Mouse (Mus musculus): ENCODE measurements around the gene Arnt. TPM values are rescaled to one million over a fixed set of nuclear protein-coding genes. Genes with fewer than 3 reads are reported as not detected.

Arnt gene
- 22.7 and 27.0 TPM in 2 replicates for polyA plus RNA-seq (2015; fragmentation: Nextera tagmentation; extraction: Ambion mirVana)

GRCm38 (mm10) chr3:95434136-95434982, at the start of gene Arnt:
TSS of gene Arnt (plus strand) at chr3:95434388.
- peak; percentile 100 for ATAC-seq
- H3K36me3 ChIP-seq (ENCODE audit: insufficient read depth, low read length) = no peaks in the 10 kb centered on the region
- H3K27ac ChIP-seq (ENCODE audit: low read length) = peak within 1 kb of the TSS; percentile 93
- no peak; the same call in 1 of the 2 replicates for TF ChIP-seq EP300 (IDR thresholded peaks at IDR 0.05)
- TF ChIP-seq CTCF (IDR thresholded peaks at IDR 0.05) = no peak
- no peaks in the 10 kb centered on the region; the same call in 1 of the 2 replicates for H3K4me1 ChIP-seq (ENCODE audit: insufficient read depth, low read depth, low read length)
- H3K9ac ChIP-seq (replicated peaks; ENCODE audit: low read depth) = peak within 1 kb of the TSS; percentile 77
- H3K4me3 ChIP-seq (ENCODE audit: low read depth, low read length) = peak within 1 kb of the TSS; percentile 89
- WGBS = under 1% methylated on average over 47 of the region's 47 CpGs
- no peaks in the 10 kb centered on the region for H3K9me3 ChIP-seq (ENCODE audit: low read length)
- peak within 1 kb of the TSS; percentile 74 for H3K4me2 ChIP-seq (replicated peaks; ENCODE audit: low read depth, low read length)
- DNase-seq (ENCODE audit: low spot score) = peak; percentile 99
- no peaks in the 10 kb centered on the region for H3K27me3 ChIP-seq (replicated peaks; ENCODE audit: insufficient read depth, low read length)

DNA sequence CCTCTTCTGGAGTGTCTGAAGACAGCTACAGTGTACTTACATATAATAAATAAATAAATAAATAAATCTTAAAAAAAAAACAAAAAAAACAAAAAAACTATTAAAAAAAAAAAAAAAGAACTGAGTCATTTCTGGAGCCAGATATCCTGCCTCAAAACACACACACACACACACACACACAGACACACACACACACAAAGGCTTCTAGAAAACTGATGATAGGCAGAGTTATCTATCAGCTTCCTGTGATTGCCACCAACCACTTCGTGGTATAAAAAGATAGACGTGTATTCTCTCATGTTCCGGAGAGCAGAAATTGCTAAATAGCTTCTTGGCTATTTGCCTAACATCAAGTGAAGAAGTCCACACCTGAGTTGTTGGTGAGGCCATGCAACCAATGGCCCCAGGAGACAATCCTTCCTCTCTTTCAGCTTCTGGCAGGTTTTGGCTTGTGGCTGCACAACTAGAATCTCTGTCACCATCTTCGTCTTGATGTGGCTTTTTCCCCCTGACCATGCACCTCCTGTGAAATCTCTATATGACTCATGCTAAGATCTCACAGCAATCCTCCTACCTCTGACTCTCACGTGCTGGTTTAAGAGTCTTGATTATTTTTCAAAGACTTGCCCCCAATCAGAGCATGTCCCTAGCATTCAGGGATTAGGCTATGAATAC, 48.6 kb upstream of the Arnt start:
- Histone ChIP-seq H3K4me3 (ENCODE audit: low read depth, low read length) (no peak overlapping the region), H3K4me1 (ENCODE audit: insufficient read depth, low read depth, low read length) (no peaks in the 10 kb centered on the region), H3K9ac (replicated peaks; ENCODE audit: low read depth) (no peak overlapping the region), H3K4me2 (replicated peaks; ENCODE audit: low read depth, low read length) (no peak overlapping the region), H3K36me3 (ENCODE audit: insufficient read depth, low read length) (no peaks in the 10 kb centered on the region), H3K9me3 (ENCODE audit: low read length) (no peaks in the 10 kb centered on the region), H3K27ac (ENCODE audit: low read length) (no peak overlapping the region), H3K27me3 (replicated peaks; ENCODE audit: insufficient read depth, low read length) (no peaks in the 10 kb centered on the region)
- DNase-seq (ENCODE audit: low spot score) (no peak), ATAC-seq (no peak)
- WGBS = 66% methylated on average over 5 of the region's 5 CpGs
- TF ChIP-seq CTCF (IDR thresholded peaks at IDR 0.05) (no peak), EP300 (IDR thresholded peaks at IDR 0.05) (no peak)

- no peak for ATAC-seq
- no peaks in the 10 kb centered on the region for H3K4me1 ChIP-seq (ENCODE audit: insufficient read depth, low read depth, low read length)
- H3K4me2 ChIP-seq (replicated peaks; ENCODE audit: low read depth, low read length) = no peak overlapping the region
- H3K4me3 ChIP-seq (ENCODE audit: low read depth, low read length) = no peak overlapping the region
- H3K9ac ChIP-seq (replicated peaks; ENCODE audit: low read depth) = no peak overlapping the region
- no peaks in the 10 kb centered on the region for H3K9me3 ChIP-seq (ENCODE audit: low read length)
- H3K27me3 ChIP-seq (replicated peaks; ENCODE audit: insufficient read depth, low read length) = no peaks in the 10 kb centered on the region
- no peaks in the 10 kb centered on the region for H3K36me3 ChIP-seq (ENCODE audit: insufficient read depth, low read length)
- DNase-seq (ENCODE audit: low spot score) = peak; percentile 22
- no peak overlapping the region for H3K27ac ChIP-seq (ENCODE audit: low read length)
- WGBS = 80% methylated on average over 4 of the region's 4 CpGs
- TF ChIP-seq CTCF (IDR thresholded peaks at IDR 0.05) = peak; percentile 56
- no peak for TF ChIP-seq EP300 (IDR thresholded peaks at IDR 0.05)
Measured at GRCm38 (mm10) chr3:95394385-95394784, 39.8 kb upstream of the Arnt start.

DNA sequence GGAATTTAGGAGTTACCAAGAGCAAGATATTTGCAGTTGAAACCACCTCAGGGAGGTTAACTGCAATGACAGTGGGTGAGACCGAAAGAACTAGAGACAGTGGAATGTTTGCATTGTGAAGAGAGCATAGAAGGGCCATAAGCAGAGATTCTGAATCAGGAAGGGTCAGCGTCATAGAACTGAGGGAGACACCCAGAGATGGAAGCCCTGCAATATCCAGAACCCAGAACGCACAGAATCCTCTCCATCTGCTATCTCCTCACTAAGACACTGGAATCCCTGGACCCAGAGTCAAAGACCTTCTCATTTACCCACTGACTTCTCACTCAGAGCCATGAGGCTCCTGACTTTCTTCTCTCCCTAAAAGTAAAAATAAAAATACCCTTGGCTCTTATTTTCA, 31.4 kb upstream of the Arnt start, which contains the start of gene 4930558C23Rik:
TSS of gene 4930558C23Rik (minus strand) at position 101 of the 400 bp plus-strand sequence.
- TF ChIP-seq CTCF (IDR thresholded peaks at IDR 0.05) = no peak
- no peak for TF ChIP-seq EP300 (IDR thresholded peaks at IDR 0.05)
- H3K36me3 ChIP-seq (ENCODE audit: insufficient read depth, low read length) = no peaks in the 10 kb centered on the region
- WGBS = 86% methylated on average over 3 of the region's 3 CpGs

DNA sequence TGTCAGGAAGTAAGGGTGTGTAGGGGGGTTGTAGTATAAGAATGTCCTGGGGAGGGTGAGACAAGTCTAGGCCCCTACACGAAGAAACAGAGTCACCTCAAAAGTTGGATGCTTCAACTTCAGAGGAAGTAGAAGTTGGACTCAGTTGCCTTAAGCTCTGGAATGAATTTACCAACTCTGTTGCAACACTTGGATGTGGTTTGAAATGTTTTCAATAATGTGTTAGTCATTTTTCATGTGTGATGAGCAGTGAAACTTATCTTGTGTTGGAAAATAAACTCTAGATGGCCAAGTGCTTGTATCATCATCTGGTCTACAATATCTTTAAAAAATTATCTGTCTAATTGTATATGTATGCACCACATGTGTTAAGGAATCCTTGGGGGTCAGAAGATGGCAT, 26.5 kb upstream of the Arnt start:
- DNase-seq (ENCODE audit: low spot score) = no peak
- H3K4me2 ChIP-seq (replicated peaks; ENCODE audit: low read depth, low read length) = no peak overlapping the region
- ATAC-seq = no peak
- no peaks in the 10 kb centered on the region for H3K36me3 ChIP-seq (ENCODE audit: insufficient read depth, low read length)
- H3K27ac ChIP-seq (ENCODE audit: low read length) = no peak overlapping the region
- TF ChIP-seq EP300 (IDR thresholded peaks at IDR 0.05) (no peak), CTCF (IDR thresholded peaks at IDR 0.05) (no peak)
- no peak overlapping the region for H3K4me3 ChIP-seq (ENCODE audit: low read depth, low read length)
- H3K9me3 ChIP-seq (ENCODE audit: low read length) = no peaks in the 10 kb centered on the region
- no peaks in the 10 kb centered on the region for H3K27me3 ChIP-seq (replicated peaks; ENCODE audit: insufficient read depth, low read length)
- no peaks in the 10 kb centered on the region for H3K4me1 ChIP-seq (ENCODE audit: insufficient read depth, low read depth, low read length)
- H3K9ac ChIP-seq (replicated peaks; ENCODE audit: low read depth) = no peak overlapping the region
- WGBS = 67% methylated on average over 1 of the region's 1 CpGs

More for the DNA sequence above, 31.4 kb upstream of the Arnt start, which contains the start of gene 4930558C23Rik:
- H3K4me2 ChIP-seq (replicated peaks; ENCODE audit: low read depth, low read length) = no peak within 1 kb of the TSS
- no peaks in the 10 kb centered on the region for H3K9me3 ChIP-seq (ENCODE audit: low read length)
- H3K4me3 ChIP-seq (ENCODE audit: low read depth, low read length) = no peak within 1 kb of the TSS
- ATAC-seq = no peak
- no peak within 1 kb of the TSS for H3K27ac ChIP-seq (ENCODE audit: low read length)
- peak; percentile 2 for DNase-seq (ENCODE audit: low spot score)
- H3K9ac ChIP-seq (replicated peaks; ENCODE audit: low read depth) = no peak within 1 kb of the TSS
- no peaks in the 10 kb centered on the region for H3K27me3 ChIP-seq (replicated peaks; ENCODE audit: insufficient read depth, low read length)
- no peaks in the 10 kb centered on the region for H3K4me1 ChIP-seq (ENCODE audit: insufficient read depth, low read depth, low read length)

GRCm38 (mm10) chr3:95408852-95409251, 25.3 kb upstream of the Arnt start:
- Histone ChIP-seq H3K9ac (replicated peaks; ENCODE audit: low read depth) (no peak overlapping the region), H3K27ac (ENCODE audit: low read length) (no peak overlapping the region), H3K4me3 (ENCODE audit: low read depth, low read length) (no peak overlapping the region), H3K27me3 (replicated peaks; ENCODE audit: insufficient read depth, low read length) (no peaks in the 10 kb centered on the region), H3K4me1 (ENCODE audit: insufficient read depth, low read depth, low read length) (no peaks in the 10 kb centered on the region), H3K36me3 (ENCODE audit: insufficient read depth, low read length) (no peaks in the 10 kb centered on the region), H3K4me2 (replicated peaks; ENCODE audit: low read depth, low read length) (no peak overlapping the region), H3K9me3 (ENCODE audit: low read length) (no peaks in the 10 kb centered on the region)
- TF ChIP-seq EP300 (IDR thresholded peaks at IDR 0.05) (no peak), CTCF (IDR thresholded peaks at IDR 0.05) (no peak)
- no peak for ATAC-seq
- DNase-seq (ENCODE audit: low spot score) = no peak
- 96% methylated on average over 2 of the region's 2 CpGs for WGBS
